Mouse (Mus musculus) c-Kit-positive CD71-positive TER-119-negative erythroid progenitor cells, embryonic 14.5 days (primary cell): Measurements from ENCODE around the gene H2-M1.

Experiments
- DNase-seq: peaks from one replicate; pipeline ENCODE4 v3.0.0-alpha.2; 2013; ENCODE audit warnings: low read depth

H2-M1 gene

DNA sequence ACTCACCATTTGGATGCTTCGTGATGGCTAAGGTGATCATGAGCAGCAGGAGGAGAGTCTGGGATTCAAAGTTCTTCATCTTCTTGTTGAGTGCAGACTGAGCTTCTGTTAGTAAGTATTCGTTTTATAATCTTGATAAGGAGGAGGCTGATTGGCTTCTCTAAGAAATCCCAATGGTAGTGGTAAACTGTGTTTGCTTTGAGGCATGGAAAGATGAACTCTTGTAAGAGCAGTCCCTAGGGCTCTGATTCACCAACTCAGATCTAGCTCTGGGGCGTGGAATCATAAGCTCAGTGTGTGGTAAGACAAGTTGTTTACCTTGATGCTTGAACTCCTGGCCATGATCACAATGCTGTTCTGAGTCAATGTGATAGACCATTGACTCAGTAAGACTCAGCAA, at the start of gene H2-M1:
Gene H2-M1, minus strand, starts transcription at position 101 of the 400 bp plus-strand sequence.
- DNase-seq, result no peak

DNA sequence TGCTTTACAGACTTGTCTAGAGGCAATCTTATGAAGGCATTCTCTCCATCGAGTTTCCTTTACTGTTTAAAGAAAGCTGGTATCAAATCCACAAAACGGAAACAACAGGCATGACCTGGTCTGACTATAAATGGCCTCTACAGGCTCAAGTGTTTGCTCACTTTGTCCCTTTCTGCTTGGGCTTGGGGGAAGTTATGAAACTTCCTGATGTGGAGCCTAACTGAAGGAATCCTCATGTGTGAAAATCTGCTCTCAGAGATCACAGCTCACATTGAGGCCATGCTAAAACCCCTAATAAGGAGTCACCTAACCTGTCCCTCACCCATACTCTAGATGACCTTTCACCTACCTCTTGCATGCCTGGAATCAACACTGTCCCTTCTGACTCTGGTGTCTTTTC, 25.7 kb upstream of the H2-M1 start:
- no peak for DNase-seq

DNA sequence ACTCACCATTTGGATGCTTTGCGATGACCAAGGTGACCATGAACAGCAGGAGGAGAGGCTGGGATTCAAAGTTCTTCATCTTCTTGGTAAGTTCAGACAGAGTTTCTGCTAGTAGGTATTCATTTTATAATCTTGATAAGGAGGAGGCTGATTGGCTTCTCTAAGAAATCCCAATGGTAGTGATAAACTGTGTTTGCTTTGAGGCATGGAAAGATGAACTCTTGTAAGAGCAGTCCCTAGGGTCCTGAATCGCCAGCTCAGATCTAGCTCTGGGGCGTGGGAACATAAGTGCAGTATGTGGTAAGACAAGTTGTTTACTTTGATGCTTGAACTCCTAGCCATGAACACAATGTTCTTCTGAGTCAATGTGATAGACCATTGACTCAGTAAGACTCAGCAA, 29.5 kb downstream of the H2-M1 start, which contains the start of gene H2-M9:
Gene H2-M9, minus strand, starts transcription at position 101 of the 400 bp plus-strand sequence.
- no peak for DNase-seq
